Mouse (Mus musculus) bone marrow macrophage, adult 2 months (primary cell): ENCODE data around the gene Ampd3. TPM values are rescaled to one million over a fixed set of nuclear protein-coding genes. Genes with fewer than 3 reads are reported as not detected.

Source experiments
- H3K27ac ChIP-seq: 2 replicates; pipeline ENCODE4 v1.5.1; 2012; ENCODE audit warnings: low read depth, low read length; ENCODE audit not compliant: insufficient read depth
- H3K4me1 ChIP-seq: 2 replicates; pipeline ENCODE4 v1.6.1; 2012; ENCODE audit warnings: low read length; ENCODE audit not compliant: control insufficient read depth, insufficient read depth
- H3K4me3 ChIP-seq: 2 replicates; pipeline ENCODE4 v1.5.1; 2012; ENCODE audit warnings: mild to moderate bottlenecking, low read length, moderate library complexity; ENCODE audit not compliant: insufficient read depth
- CTCF ChIP-seq: IDR thresholded peaks from 2 replicates; pipeline ENCODE4 v1.5.1; 2012; ENCODE audit warnings: low read depth, mild to moderate bottlenecking, low read length, moderate library complexity
- POLR2A ChIP-seq: IDR thresholded peaks from 2 replicates; pipeline ENCODE4 v1.6.1; 2012; ENCODE audit warnings: mild to moderate bottlenecking, low read depth, low read length, borderline replicate concordance
- polyA plus RNA-seq: library from polyadenylated mRNA; stranded (reverse); fragments of >200 nt; gene quantifications from 2 replicates; pipeline ENCODE4 v1.2.4, GENCODE M21; 2012; ENCODE audit not compliant: missing spikeins, insufficient read depth, insufficient read length

Ampd3 gene
- polyA plus RNA-seq, 1 experiment, result 44.5 TPM

DNA sequence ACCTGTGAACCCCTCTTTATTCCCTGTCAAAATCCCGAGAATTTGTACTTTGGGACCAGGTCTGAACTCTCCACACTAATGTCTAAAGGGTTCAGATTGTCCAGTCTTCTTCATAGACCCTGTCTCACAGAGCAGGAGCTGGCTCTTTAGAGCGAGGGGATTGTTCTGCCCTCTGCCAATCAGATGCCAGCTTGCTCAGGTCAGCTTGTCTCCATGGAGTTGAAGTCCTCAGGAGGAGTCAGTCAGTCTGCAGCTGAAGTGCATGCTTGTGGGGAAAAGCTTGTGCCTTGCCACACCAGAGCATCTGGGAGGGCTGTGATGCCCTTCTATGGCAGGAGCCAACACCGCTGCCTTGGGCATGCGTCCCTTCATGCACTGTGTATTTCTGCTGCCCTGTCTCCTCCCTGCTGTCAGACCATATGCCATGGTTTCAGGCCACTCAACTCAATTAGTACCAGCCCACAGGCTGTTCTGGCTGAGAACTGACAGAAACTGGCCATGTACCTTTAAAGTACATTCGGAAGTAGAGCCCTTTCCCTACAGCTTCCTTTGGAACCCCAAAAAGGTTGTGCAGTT, 5.3 kb upstream of the Ampd3 start:
- TF ChIP-seq CTCF, result no peak
- TF ChIP-seq POLR2A, result no peak
- Histone ChIP-seq H3K27ac (no peak overlapping the region), H3K4me3 (no peak overlapping the region), H3K4me1 (peaks cover 2% of the 10 kb centered on the region)

DNA sequence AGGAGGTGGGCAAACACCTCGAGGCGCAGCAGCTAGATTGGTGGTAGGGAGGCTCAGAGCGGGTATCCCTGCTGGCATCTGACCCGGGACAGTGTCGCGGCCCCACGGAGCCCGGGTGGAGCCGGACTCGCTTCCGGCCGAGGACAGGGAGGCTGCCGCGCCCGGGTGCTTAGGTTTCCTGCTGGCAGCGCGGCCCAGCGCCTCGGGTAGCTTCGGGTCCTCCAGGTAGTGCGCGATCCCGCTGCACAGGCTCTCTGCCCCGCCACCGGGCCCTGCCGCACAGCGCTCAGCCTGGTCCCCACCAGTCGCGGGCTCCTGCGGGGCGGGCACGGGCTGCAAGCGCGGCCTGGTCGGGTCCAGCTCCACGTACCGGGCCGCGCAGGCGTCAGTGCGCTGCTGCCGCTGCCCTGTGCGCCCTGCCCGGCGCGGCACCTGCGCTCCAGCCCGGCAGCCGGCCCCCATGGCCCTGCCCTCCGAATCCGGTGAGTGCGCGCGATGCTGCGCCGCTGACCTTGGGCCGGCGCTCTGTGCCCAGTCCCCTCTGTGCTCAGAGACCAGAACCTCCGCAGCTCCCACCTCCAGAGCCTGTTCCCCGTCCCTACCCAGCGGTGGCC, 552 bp downstream of the Ampd3 start:
- Histone ChIP-seq H3K4me1 (peaks cover 46% of the 10 kb centered on the region), H3K4me3 (peak overlapping the region; percentile 67), H3K27ac (peak overlapping the region; percentile 51)
- no peak for TF ChIP-seq CTCF
- no peak for TF ChIP-seq POLR2A

DNA sequence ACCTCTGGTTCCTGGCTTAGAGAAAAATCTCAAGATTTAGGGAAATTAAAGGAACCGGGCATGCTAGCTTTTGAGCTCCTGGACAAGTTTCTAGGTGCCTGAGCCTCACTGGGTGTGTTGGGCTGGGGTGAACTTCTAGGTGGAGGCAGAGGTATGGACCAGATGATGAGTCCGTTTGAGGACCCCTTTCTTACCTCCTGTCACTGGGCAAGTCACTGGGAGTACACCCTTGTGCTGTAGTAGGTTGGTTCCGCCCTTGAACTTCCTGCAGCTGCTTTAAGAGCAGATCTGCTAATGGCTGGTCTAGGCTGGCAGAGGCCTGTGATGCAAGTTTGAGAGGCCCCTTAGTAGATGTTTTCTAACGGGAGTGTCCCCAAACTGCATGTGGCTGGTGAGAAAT, 1.1 kb downstream of the Ampd3 start:
- H3K27ac ChIP-seq, result peak overlapping the region; percentile 51
- TF ChIP-seq POLR2A, result 0 out of 2 replicates have a peak, but pooled peaks have one; percentile 29
- no peak for TF ChIP-seq CTCF
- peaks cover 46% of the 10 kb centered on the region for H3K4me1 ChIP-seq
- peak overlapping the region; percentile 67 for H3K4me3 ChIP-seq

DNA sequence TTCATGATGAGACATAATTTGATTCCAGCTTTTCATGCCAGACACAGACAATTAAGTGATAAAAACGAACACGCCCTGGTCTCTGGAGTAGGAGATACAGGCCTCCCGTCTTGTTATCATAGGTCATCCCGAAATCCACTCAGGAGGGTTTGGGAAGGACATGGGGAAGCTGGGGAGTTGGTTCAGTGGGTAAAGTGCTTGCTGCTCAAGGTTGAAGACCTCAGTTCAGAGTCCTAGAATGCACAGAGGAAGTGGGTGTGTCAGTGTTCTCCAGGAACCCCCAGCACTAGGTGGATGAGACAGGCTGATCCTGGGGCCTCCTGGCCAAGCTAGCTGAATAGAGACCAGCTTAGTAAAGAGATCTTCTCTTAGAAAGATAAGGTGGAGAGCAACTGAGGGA, 2.9 kb downstream of the Ampd3 start:
- TF ChIP-seq POLR2A (no peak), CTCF (no peak)
- no peak overlapping the region for H3K4me3 ChIP-seq
- H3K27ac ChIP-seq, result no peak overlapping the region
- H3K4me1 ChIP-seq, result peaks cover 61% of the 10 kb centered on the region

DNA sequence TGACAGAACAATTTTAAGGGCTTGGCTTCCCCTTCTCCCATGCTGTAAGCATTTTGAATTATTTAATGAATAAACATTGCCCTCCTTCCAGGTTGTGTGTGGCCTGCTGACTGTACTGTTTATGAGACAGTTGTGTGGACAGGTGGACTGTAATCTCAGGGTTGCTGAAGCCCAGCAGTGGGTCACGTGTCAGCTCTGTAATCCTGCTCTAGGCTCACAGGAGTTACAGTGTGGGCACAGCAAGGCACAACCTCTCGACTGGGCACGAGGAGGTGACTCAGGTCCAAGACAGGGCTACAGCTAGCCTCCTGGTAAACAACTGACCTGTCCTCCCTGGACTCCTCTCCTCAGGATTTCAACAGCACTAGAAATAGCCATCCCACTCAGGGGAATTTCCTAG, 4.3 kb downstream of the Ampd3 start:
- peaks cover 69% of the 10 kb centered on the region for H3K4me1 ChIP-seq
- no peak for TF ChIP-seq POLR2A
- no peak; the same call in 1 of the 2 replicates for TF ChIP-seq CTCF
- no peak overlapping the region for H3K4me3 ChIP-seq
- H3K27ac ChIP-seq, result peak overlapping the region; percentile 92

DNA sequence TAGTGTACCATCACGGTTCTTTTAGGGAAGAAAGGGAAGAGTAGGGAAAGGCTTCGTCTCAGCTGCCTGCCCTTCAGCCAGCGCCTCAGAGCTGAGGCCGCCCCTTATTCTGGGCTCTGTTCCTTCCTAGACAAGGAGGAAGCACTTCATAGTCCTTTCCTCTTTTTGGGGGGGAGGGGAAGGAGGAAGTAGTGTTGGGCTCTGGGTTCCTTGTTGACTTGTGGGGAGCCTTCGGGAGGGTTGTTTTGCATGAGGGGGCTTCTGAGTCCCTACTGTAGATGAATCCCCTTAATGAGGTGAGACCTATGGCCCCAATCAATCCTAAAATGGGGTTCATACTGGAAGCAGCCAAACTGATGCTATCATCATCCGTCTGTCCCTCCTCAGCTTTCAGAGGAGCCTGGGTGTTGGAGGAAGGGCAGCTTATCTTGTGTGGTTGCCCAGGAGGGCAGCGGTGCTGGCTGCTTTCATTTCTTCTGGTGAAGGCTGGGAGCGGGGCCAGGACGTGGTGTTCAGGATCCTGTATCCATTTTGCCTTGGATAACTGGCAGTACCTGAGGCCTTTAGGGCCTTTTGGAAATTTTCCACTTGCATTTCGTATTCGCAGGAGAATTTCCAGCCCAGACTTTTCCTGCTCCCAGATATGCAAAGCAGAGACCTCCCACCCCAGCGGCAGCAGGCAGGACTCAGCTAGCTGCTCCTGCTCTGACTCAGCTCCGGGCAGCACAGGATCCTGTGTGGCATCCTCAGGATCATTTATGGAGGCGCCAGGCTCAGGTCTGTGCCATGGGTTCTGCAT, 5.4 kb downstream of the Ampd3 start:
- peak overlapping the region; percentile 57 for H3K4me3 ChIP-seq
- TF ChIP-seq CTCF (no peak), POLR2A (no peak)
- peaks cover 61% of the 10 kb centered on the region for H3K4me1 ChIP-seq
- H3K27ac ChIP-seq, result peak overlapping the region; percentile 92

DNA sequence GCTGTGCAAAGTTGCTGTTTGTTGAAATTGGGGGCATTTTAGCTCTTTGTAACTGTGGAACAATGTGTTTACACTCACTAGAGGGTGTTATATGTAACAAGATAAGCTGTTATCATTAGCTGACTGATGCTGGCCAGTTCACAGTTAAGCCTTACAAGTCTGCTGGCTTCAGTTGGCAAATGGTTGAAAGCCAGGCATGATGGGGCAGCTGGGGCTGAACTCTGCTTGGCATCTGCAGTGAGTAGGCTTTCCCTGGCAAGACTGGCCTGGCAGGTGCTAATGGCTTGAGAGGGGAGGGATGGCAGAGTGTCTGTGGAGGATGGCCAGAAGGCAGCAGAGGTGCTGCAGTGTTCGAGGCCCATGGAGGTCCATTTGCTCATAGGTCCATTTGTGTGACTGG, 6.1 kb downstream of the Ampd3 start:
- Histone ChIP-seq H3K4me1 (peaks cover 61% of the 10 kb centered on the region), H3K4me3 (peak overlapping the region; percentile 57), H3K27ac (peak overlapping the region; percentile 92)
- TF ChIP-seq CTCF (no peak), POLR2A (no peak)

DNA sequence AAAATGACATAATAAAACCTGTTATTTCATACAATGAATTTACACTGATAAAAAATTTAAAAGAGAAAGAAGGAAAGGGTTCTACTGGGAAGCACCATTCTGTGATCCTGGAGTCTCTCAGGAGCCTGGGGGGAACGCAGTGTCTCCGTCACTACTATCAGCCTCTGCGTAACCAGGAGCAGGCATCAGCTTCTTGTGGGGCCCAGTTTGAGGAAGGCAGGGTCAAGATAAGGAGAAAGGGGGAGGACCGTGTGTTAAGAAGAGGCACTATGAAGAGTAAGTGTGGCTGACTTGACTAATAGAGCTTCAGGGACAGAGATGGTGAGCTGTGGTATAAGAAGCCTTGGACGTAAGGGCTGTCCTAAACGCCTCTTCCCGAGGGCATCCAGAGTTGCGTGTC, 6.7 kb downstream of the Ampd3 start:
- H3K4me3 ChIP-seq, result peak overlapping the region; percentile 57
- H3K27ac ChIP-seq, result no peak overlapping the region
- H3K4me1 ChIP-seq, result peaks cover 57% of the 10 kb centered on the region
- TF ChIP-seq POLR2A (no peak), CTCF (no peak)

DNA sequence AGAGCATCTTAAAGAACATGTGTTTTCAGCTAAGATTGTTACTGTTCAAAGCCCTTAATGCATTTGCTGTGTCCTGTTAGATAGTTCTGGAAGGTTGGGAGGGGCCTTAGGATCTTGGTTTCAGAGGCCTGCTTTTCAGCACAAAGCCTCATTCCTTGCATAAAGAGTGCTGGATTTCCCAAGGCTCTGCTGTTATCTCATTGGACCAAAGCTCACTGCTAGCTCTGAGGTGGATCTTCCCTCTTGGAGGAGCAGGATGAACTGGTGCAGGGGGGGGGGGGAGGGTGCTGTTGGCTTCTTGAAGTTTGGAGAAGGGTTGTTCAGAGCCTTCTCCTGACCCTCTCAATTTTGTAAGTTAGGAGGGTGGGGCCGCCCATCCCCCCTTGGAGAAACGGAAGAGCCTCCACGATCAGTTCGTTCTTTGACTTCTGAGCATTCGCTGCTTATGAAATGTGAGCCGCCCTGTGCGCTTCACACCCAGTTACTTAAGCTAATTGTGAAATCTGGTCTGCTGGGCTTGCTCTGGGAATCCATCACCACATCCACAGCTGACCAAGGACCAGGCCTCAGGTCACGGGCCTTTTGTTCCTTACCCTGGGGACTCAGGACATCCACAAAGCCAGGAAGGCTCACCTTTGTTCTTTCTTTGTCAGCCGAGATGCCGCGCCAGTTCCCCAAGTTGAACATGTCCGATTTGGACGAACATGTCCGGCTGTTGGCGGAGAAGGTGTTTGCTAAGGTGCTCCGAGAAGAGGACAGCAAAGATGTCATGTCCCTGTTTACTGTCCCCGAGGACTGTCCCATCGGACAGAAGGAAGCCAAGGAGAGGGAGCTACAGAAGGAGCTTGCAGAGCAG, 9.4 kb downstream of the Ampd3 start:
- H3K4me3 ChIP-seq, result no peak overlapping the region
- no peak for TF ChIP-seq CTCF
- no peak for TF ChIP-seq POLR2A
- peaks cover 51% of the 10 kb centered on the region for H3K4me1 ChIP-seq
- H3K27ac ChIP-seq, result no peak overlapping the region

DNA sequence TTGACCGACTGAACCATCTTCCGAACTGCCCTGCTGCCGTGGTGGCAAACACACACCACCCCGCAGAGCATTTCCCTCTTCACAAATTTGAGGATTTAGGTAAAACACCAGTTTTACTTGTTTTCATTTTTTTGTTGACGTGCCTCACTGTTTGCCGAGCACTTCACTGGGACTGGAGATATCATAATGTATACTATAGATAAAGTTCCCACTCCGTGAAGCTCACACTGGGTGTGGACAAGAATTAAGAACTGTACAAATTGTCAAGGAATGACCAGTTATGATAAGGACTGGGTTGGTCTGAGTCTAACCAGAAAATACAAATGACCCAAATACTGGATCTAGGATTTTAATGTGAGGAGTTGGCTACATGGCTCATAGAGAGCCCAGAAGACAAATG, 10.9 kb downstream of the Ampd3 start:
- H3K27ac ChIP-seq, result no peak overlapping the region
- TF ChIP-seq POLR2A (no peak), CTCF (no peak)
- H3K4me1 ChIP-seq, result peaks cover 45% of the 10 kb centered on the region
- no peak overlapping the region for H3K4me3 ChIP-seq
